Mouse (Mus musculus) hindbrain, embryonic 10.5 days (tissue): ENCODE measurements at regions not wholly inside any gene's neighbourhood (a gene's known extent, or its start where the extent isn't known, plus 50 kb on each side); places are given as distances from the start of the nearest gene placed in this dataset.

Source experiments
- DNase-seq: peaks from one replicate; pipeline ENCODE4 v3.0.0-alpha.2; 2017; ENCODE audit warnings: low spot score
- H3K27ac ChIP-seq: fragments of 300-500 bp; sonication (generic); 2 replicates; pipeline ENCODE4 v1.5.1; 2016; ENCODE audit warnings: mild to moderate bottlenecking, moderate library complexity
- H3K27me3 ChIP-seq: fragments of 300-500 bp; sonication (generic); 2 replicates; pipeline ENCODE4 v1.6.1; 2016; ENCODE audit warnings: mild to moderate bottlenecking; ENCODE audit not compliant: poor library complexity, insufficient read depth, severe bottlenecking
- H3K36me3 ChIP-seq: fragments of 300-500 bp; sonication (generic); 2 replicates; pipeline ENCODE4 v1.6.1; 2016; ENCODE audit warnings: mild to moderate bottlenecking, moderate library complexity
- H3K4me1 ChIP-seq: fragments of 300-500 bp; sonication (generic); replicated peaks from 2 replicates; pipeline ENCODE4 v1.6.1; 2016; ENCODE audit warnings: mild to moderate bottlenecking
- H3K4me3 ChIP-seq: fragments of 300-500 bp; sonication (generic); 2 replicates; pipeline ENCODE4 v1.5.1; 2016; ENCODE audit warnings: mild to moderate bottlenecking, moderate library complexity
- H3K9me3 ChIP-seq: fragments of 300-500 bp; sonication (generic); 2 replicates; pipeline ENCODE4 v1.6.1; 2016; ENCODE audit warnings: mild to moderate bottlenecking, moderate library complexity
- WGBS: fragments of 180-500 bp; shearing (Covaris S2); methylation state at CpG from one replicate; pipeline ENCODE4 v1.1.7; 2016; 5-methylcytosine and 5-hydroxymethylcytosine counted together

GRCm38 (mm10) chr15:13283106-13283505 lies 109.6 kb upstream of the Cdh6 start:
- 92% methylated on average over 5 of the region's 5 CpGs for WGBS
- H3K9me3 ChIP-seq, result no peaks in the 10 kb centered on the region
- H3K4me3 ChIP-seq, result no peak overlapping the region
- H3K27ac ChIP-seq, result no peak overlapping the region
- no peak for DNase-seq
- no peaks in the 10 kb centered on the region for H3K36me3 ChIP-seq
- no peaks in the 10 kb centered on the region for H3K27me3 ChIP-seq
- H3K4me1 ChIP-seq, result no peaks in the 10 kb centered on the region

GRCm38 (mm10) chr15:13276909-13277235 lies 103.4 kb upstream of the Cdh6 start:
- Histone ChIP-seq H3K9me3 (no peaks in the 10 kb centered on the region), H3K4me3 (no peak overlapping the region), H3K27me3 (no peaks in the 10 kb centered on the region), H3K36me3 (no peaks in the 10 kb centered on the region), H3K27ac (no peak overlapping the region), H3K4me1 (peaks cover 17% of the 10 kb centered on the region)
- no peak for DNase-seq
- WGBS, result 88% methylated on average over 8 of the region's 8 CpGs

- Histone ChIP-seq H3K4me1 (peaks cover 17% of the 10 kb centered on the region), H3K36me3 (no peaks in the 10 kb centered on the region), H3K27ac (no peak overlapping the region), H3K4me3 (no peak overlapping the region), H3K27me3 (no peaks in the 10 kb centered on the region), H3K9me3 (no peaks in the 10 kb centered on the region)
- WGBS, result 76% methylated on average over 5 of the region's 5 CpGs
- DNase-seq, result no peak
These were observed 102.9 kb upstream of the Cdh6 start for GRCm38 (mm10) chr15:13276225-13276908.

DNA sequence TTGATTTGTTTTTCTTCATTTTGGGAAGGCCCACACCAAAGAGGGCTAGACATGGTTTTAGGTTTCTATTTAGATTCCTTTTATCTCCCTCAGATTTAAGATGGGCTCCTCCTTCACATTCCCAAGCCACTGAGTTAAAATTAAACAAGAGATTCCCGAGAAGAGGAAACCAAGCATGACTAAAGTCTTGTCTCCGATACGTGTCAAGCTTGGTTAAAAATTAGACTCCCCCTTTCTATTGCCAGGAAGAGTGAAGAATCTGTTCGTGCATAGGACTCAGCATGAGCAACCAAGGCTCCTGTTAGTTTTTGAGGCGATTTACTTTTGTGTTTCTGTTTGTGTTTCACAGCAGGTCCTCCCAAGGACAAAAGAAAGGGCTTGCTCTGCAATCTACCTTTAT lies 101.9 kb upstream of the Cdh6 start:
- no peaks in the 10 kb centered on the region for H3K9me3 ChIP-seq
- no peaks in the 10 kb centered on the region for H3K27me3 ChIP-seq
- no peak overlapping the region for H3K27ac ChIP-seq
- DNase-seq, result no peak
- no peaks in the 10 kb centered on the region for H3K36me3 ChIP-seq
- peaks cover 17% of the 10 kb centered on the region for H3K4me1 ChIP-seq
- H3K4me3 ChIP-seq, result no peak overlapping the region
- 10% methylated on average over 5 of the region's 5 CpGs for WGBS

GRCm38 (mm10) chr15:13274366-13275067 lies 101.0 kb upstream of the Cdh6 start:
- H3K4me3 ChIP-seq, result no peak overlapping the region
- H3K27ac ChIP-seq, result no peak overlapping the region
- H3K9me3 ChIP-seq, result no peaks in the 10 kb centered on the region
- peaks cover 17% of the 10 kb centered on the region for H3K4me1 ChIP-seq
- WGBS, result 88% methylated on average over 5 of the region's 5 CpGs
- DNase-seq, result no peak
- no peaks in the 10 kb centered on the region for H3K36me3 ChIP-seq
- H3K27me3 ChIP-seq, result no peaks in the 10 kb centered on the region

GRCm38 (mm10) chr15:13246053-13246696 lies 72.7 kb upstream of the Cdh6 start:
- H3K36me3 ChIP-seq, result no peaks in the 10 kb centered on the region
- WGBS, result 91% methylated on average over 11 of the region's 11 CpGs

DNA sequence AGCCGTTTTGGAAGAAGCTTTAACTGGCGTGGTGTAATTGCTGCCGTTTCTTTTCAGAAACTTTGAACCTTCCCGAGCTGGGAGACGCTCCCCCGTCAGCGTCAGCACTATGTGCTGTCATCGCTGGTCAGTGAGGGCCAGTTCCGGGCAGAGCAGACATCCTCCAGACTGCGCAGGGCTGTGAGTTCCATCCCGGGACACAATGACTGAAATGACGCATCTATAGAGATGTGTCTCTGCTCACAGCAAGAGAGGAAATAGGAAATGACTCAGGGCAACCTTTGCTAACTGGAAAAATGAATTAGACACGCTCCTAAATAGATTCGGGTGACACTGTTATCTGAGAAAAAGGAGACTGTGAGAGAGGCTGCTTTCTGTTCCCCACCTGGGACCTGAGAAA lies 70.8 kb upstream of the Cdh6 start:
- no peak overlapping the region for H3K27ac ChIP-seq
- WGBS, result 34% methylated on average over 14 of the region's 14 CpGs

More at GRCm38 (mm10) chr15:13246053-13246696, 72.7 kb upstream of the Cdh6 start:
- peaks cover 8% of the 10 kb centered on the region; the same call in 1 of the 2 replicates for H3K4me1 ChIP-seq
- no peak for DNase-seq
- H3K9me3 ChIP-seq, result no peaks in the 10 kb centered on the region
- H3K27me3 ChIP-seq, result no peaks in the 10 kb centered on the region; the same call in 1 of the 2 replicates
- no peak overlapping the region for H3K4me3 ChIP-seq
- H3K27ac ChIP-seq, result no peak overlapping the region

GRCm38 (mm10) chr15:13243561-13243960 lies 70.1 kb upstream of the Cdh6 start:
- DNase-seq, result no peak
- no peak overlapping the region for H3K4me3 ChIP-seq
- WGBS, result 74% methylated on average over 4 of the region's 4 CpGs
- H3K9me3 ChIP-seq, result no peaks in the 10 kb centered on the region
- H3K36me3 ChIP-seq, result no peaks in the 10 kb centered on the region
- H3K27ac ChIP-seq, result no peak overlapping the region
- H3K4me1 ChIP-seq, result peaks cover 11% of the 10 kb centered on the region; the same call in 1 of the 2 replicates
- no peaks in the 10 kb centered on the region; the same call in 1 of the 2 replicates for H3K27me3 ChIP-seq

More for the DNA sequence above, 70.8 kb upstream of the Cdh6 start:
- peak; percentile 7 for DNase-seq
- no peaks in the 10 kb centered on the region for H3K9me3 ChIP-seq
- peaks cover 11% of the 10 kb centered on the region; the same call in 1 of the 2 replicates for H3K4me1 ChIP-seq
- H3K36me3 ChIP-seq, result no peaks in the 10 kb centered on the region
- H3K27me3 ChIP-seq, result no peaks in the 10 kb centered on the region; the same call in 1 of the 2 replicates
- no peak overlapping the region for H3K4me3 ChIP-seq

- 78% methylated on average over 7 of the region's 7 CpGs for WGBS
- Histone ChIP-seq H3K27me3 (no peaks in the 10 kb centered on the region), H3K27ac (no peak overlapping the region), H3K4me3 (no peak overlapping the region), H3K4me1 (peaks cover 11% of the 10 kb centered on the region; the same call in 1 of the 2 replicates), H3K36me3 (no peaks in the 10 kb centered on the region), H3K9me3 (no peaks in the 10 kb centered on the region)
- no peak for DNase-seq
These were observed 67.5 kb upstream of the Cdh6 start for GRCm38 (mm10) chr15:13240931-13241330.

GRCm38 (mm10) chr15:13236869-13237507 lies 63.5 kb upstream of the Cdh6 start:
- 85% methylated on average over 8 of the region's 8 CpGs for WGBS
- Histone ChIP-seq H3K9me3 (no peaks in the 10 kb centered on the region), H3K4me3 (no peak overlapping the region), H3K27ac (no peak overlapping the region), H3K36me3 (no peaks in the 10 kb centered on the region), H3K4me1 (0 out of 2 replicates have a peak, but pooled peaks cover 4% of the 10 kb centered on the region), H3K27me3 (no peaks in the 10 kb centered on the region)
- DNase-seq, result no peak

GRCm38 (mm10) chr15:13232567-13233259 lies 59.2 kb upstream of the Cdh6 start:
- no peaks in the 10 kb centered on the region for H3K27me3 ChIP-seq
- no peak overlapping the region for H3K4me3 ChIP-seq
- H3K4me1 ChIP-seq, result peaks cover 5% of the 10 kb centered on the region; the same call in 1 of the 2 replicates
- WGBS, result 90% methylated on average over 5 of the region's 5 CpGs
- peaks cover 4% of the 10 kb centered on the region; the same call in 1 of the 2 replicates for H3K9me3 ChIP-seq
- no peaks in the 10 kb centered on the region for H3K36me3 ChIP-seq
- no peak overlapping the region for H3K27ac ChIP-seq
- DNase-seq, result no peak

- no peak for DNase-seq
- Histone ChIP-seq H3K9me3 (peaks cover 4% of the 10 kb centered on the region; the same call in 1 of the 2 replicates), H3K4me1 (peaks cover 5% of the 10 kb centered on the region; the same call in 1 of the 2 replicates), H3K27ac (no peak overlapping the region), H3K27me3 (no peaks in the 10 kb centered on the region), H3K4me3 (no peak overlapping the region), H3K36me3 (no peaks in the 10 kb centered on the region)
- WGBS, result 53% methylated on average over 4 of the region's 4 CpGs
These were observed 58.1 kb upstream of the Cdh6 start for GRCm38 (mm10) chr15:13231550-13231949.
